Mouse (Mus musculus): ENCODE data around the gene Lrrk1. TPM values are rescaled to one million over a fixed set of nuclear protein-coding genes. Genes with fewer than 3 reads are reported as not detected.

Lrrk1 gene
- polyA plus RNA-seq, 1 experiment: 31.0 TPM

GRCm38 (mm10) chr7:66327516-66327915 lies 60.6 kb downstream of the Lrrk1 start:
- Histone ChIP-seq H3K27ac (ENCODE audit: insufficient read depth, low read length) (no peak overlapping the region), H3K4me3 (ENCODE audit: insufficient read depth, low read length) (no peak overlapping the region), H3K4me1 (ENCODE audit: control insufficient read depth, insufficient read depth, low read length) (no peaks in the 10 kb centered on the region)
- no peak for TF ChIP-seq POLR2A (IDR thresholded peaks at IDR 0.05; ENCODE audit: low read depth, low read length)
- no peak for TF ChIP-seq CTCF (IDR thresholded peaks at IDR 0.05; ENCODE audit: borderline replicate concordance, insufficient read depth, low read length)

DNA sequence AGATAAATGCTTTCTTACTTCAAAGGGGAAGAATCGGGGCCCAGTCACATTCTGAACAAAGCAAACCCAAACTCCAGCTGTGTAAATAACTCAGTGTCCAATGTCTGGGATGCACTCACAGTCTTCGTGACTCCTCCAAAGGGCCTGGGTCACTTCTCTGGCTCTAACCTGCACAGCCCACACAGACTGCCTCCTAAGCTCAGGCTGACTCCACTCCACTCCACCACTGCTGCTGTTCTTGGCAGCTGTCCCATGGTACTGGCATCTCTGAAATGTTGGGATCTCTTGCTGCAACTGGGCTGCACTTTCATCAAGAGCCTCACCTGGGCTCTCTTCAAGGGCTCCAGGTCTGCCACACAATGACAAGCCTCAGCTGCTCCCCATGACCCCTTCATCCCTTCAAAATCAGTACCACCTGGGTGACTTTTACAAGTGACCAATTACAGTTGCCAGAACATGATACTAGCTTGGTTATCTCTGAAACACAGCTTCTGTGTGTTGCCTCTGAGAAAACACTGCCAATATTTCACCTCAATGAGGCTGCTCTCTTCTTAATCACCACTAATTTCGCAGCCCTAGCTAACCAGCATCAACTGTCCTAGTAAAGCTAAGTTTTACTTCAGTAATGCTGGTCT lies 62.6 kb downstream of the Lrrk1 start:
- Histone ChIP-seq H3K27ac (ENCODE audit: insufficient read depth, low read length) (0 out of 2 replicates have a peak overlapping the region, but pooled peaks have one; percentile 7), H3K4me1 (ENCODE audit: control insufficient read depth, insufficient read depth, low read length) (no peaks in the 10 kb centered on the region), H3K4me3 (ENCODE audit: insufficient read depth, low read length) (no peak overlapping the region)
- TF ChIP-seq POLR2A (IDR thresholded peaks at IDR 0.05; ENCODE audit: low read depth, low read length) (no peak), CTCF (IDR thresholded peaks at IDR 0.05; ENCODE audit: borderline replicate concordance, insufficient read depth, low read length) (no peak)

GRCm38 (mm10) chr7:66323252-66324015 lies 64.7 kb downstream of the Lrrk1 start:
- H3K4me3 ChIP-seq (ENCODE audit: insufficient read depth, low read length): no peak overlapping the region
- no peak for TF ChIP-seq POLR2A (IDR thresholded peaks at IDR 0.05; ENCODE audit: low read depth, low read length)
- no peak for TF ChIP-seq CTCF (IDR thresholded peaks at IDR 0.05; ENCODE audit: borderline replicate concordance, insufficient read depth, low read length)
- H3K4me1 ChIP-seq (ENCODE audit: control insufficient read depth, insufficient read depth, low read length): peaks cover 5% of the 10 kb centered on the region; the same call in 1 of the 2 replicates
- no peak overlapping the region for H3K27ac ChIP-seq (ENCODE audit: insufficient read depth, low read length)

DNA sequence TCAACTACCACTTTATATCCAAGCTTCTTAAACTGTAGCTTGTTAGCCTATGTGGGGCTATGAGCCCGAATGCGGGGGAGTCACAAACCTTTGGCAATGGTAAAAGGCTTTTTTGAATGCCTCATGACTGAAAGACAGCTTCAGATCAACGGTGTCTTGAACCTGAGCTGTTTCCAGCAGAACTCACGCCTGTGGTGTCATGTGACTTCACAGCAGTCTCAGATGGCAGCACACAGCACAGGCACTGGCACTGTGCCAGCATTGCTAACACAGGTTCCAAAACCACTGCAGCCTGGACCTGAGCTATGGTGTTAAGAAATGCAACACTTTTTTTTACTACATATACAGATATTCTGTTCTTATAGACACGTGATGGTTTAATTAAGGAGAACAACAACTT lies 67.2 kb downstream of the Lrrk1 start:
- H3K4me1 ChIP-seq (ENCODE audit: control insufficient read depth, insufficient read depth, low read length): peaks cover 5% of the 10 kb centered on the region; the same call in 1 of the 2 replicates
- no peak overlapping the region for H3K27ac ChIP-seq (ENCODE audit: insufficient read depth, low read length)
- TF ChIP-seq CTCF (IDR thresholded peaks at IDR 0.05; ENCODE audit: borderline replicate concordance, insufficient read depth, low read length): no peak
- no peak for TF ChIP-seq POLR2A (IDR thresholded peaks at IDR 0.05; ENCODE audit: low read depth, low read length)
- H3K4me3 ChIP-seq (ENCODE audit: insufficient read depth, low read length): no peak overlapping the region

GRCm38 (mm10) chr7:66318147-66318546 lies 70.0 kb downstream of the Lrrk1 start:
- peaks cover 5% of the 10 kb centered on the region; the same call in 1 of the 2 replicates for H3K4me1 ChIP-seq (ENCODE audit: control insufficient read depth, insufficient read depth, low read length)
- no peak overlapping the region for H3K27ac ChIP-seq (ENCODE audit: insufficient read depth, low read length)
- no peak for TF ChIP-seq POLR2A (IDR thresholded peaks at IDR 0.05; ENCODE audit: low read depth, low read length)
- no peak for TF ChIP-seq CTCF (IDR thresholded peaks at IDR 0.05; ENCODE audit: borderline replicate concordance, insufficient read depth, low read length)
- no peak overlapping the region for H3K4me3 ChIP-seq (ENCODE audit: insufficient read depth, low read length)

- no peak for TF ChIP-seq CTCF (IDR thresholded peaks at IDR 0.05; ENCODE audit: borderline replicate concordance, insufficient read depth, low read length)
- no peak for TF ChIP-seq POLR2A (IDR thresholded peaks at IDR 0.05; ENCODE audit: low read depth, low read length)
- Histone ChIP-seq H3K27ac (ENCODE audit: insufficient read depth, low read length) (no peak overlapping the region), H3K4me1 (ENCODE audit: control insufficient read depth, insufficient read depth, low read length) (peaks cover 3% of the 10 kb centered on the region), H3K4me3 (ENCODE audit: insufficient read depth, low read length) (no peak overlapping the region)
Observed at GRCm38 (mm10) chr7:66310670-66311656, 77.2 kb downstream of the Lrrk1 start.

DNA sequence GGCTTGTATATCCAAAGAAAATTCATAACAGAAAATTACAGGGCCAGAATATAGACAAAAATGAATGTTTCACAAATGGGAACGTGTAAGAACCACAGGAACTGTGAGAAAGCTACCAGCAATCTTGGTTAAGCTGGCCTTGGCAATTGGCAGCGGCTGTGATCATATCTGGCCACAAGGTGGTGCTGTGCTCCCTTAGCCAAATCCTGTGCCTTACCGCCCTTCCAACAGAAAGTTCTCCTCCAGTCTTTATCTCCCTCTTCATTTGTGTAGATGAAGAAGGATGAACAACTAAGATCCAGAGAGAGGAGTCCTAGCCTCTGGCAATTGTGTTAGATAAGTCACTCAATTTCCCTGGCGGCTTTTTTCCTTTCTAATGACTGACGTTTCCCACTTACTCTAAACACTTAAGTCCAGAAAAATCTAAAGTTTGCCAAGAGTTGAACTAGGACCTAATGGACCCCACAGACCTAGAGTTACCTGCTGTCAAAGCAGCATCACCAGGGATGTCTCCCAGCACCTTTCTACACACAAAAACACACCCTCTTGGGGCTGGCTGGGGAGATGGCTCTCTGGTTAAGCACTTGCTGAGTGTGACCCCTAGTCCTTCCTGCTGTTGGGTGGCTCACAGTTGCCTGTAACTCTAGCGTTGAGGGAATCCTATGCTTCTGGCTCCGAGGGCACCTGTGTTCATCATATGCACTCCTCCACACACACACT lies 78.0 kb downstream of the Lrrk1 start:
- no peak for TF ChIP-seq POLR2A (IDR thresholded peaks at IDR 0.05; ENCODE audit: low read depth, low read length)
- peak; percentile 85 for TF ChIP-seq CTCF (IDR thresholded peaks at IDR 0.05; ENCODE audit: borderline replicate concordance, insufficient read depth, low read length)
- peak overlapping the region; percentile 66; the same call in 1 of the 2 replicates for H3K27ac ChIP-seq (ENCODE audit: insufficient read depth, low read length)

DNA sequence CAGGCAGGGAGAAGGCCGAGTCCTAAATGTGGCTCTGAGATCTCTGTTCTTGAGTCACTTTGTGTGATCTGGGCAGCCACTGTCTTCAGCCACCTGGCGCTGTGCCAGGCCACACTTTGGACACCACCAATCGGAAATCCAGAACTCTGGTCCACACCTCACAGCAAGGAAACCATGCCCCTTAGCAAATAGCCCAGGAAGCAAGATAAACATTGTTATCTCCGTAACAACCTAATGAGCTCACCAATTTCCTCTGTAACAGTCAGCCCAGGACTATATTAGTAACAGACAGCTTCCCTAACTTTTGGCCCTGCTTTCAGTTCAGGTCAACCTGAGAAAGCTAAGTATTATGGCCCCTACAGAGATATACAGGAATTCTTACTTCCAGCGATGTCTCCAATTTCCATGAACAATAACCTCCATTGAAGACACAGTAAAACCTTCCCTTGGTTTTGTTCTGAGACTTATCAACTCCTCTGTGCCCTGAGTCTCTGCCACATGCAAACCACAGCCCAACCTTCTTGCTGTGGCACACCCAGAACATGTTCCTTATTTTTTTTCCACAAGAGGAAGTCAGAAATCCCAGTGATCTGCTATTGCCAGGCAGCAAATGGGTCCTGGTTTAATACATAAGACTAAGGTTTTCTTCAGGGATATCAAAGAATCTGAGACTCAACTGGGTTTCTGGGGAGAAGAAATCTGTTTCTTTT lies 78.8 kb downstream of the Lrrk1 start:
- H3K4me1 ChIP-seq (ENCODE audit: control insufficient read depth, insufficient read depth, low read length): peaks cover 3% of the 10 kb centered on the region
- H3K4me3 ChIP-seq (ENCODE audit: insufficient read depth, low read length): no peak overlapping the region
- TF ChIP-seq POLR2A (IDR thresholded peaks at IDR 0.05; ENCODE audit: low read depth, low read length): no peak
- no peak for TF ChIP-seq CTCF (IDR thresholded peaks at IDR 0.05; ENCODE audit: borderline replicate concordance, insufficient read depth, low read length)
- peak overlapping the region; percentile 66 for H3K27ac ChIP-seq (ENCODE audit: insufficient read depth, low read length)

More for the DNA sequence above, 78.0 kb downstream of the Lrrk1 start:
- H3K4me3 ChIP-seq (ENCODE audit: insufficient read depth, low read length): no peak overlapping the region
- H3K4me1 ChIP-seq (ENCODE audit: control insufficient read depth, insufficient read depth, low read length): peaks cover 3% of the 10 kb centered on the region
